Mouse (Mus musculus) neural tube, embryonic 14.5 days (tissue): ENCODE measurements around the gene Cfap299. TPM values are rescaled to one million over a fixed set of nuclear protein-coding genes. Genes with fewer than 3 reads are reported as not detected.

Source experiments
- ATAC-seq: fragments of 200-750 bp; cut with Nextera tagmentation; 2 replicates; pipeline ENCODE4 v1.8.0; 2017; ENCODE audit warnings: low read depth, mild to moderate bottlenecking, moderate TSS enrichment, moderate library complexity
- H3K27ac ChIP-seq: fragments of 300-500 bp; sonication (generic); 2 replicates; pipeline ENCODE4 v1.5.1; 2014; ENCODE audit warnings: low read depth, mild to moderate bottlenecking, control low read depth, low read length, moderate library complexity, mixed read lengths
- H3K27me3 ChIP-seq: fragments of 300-500 bp; sonication (generic); 2 replicates; pipeline ENCODE4 v1.6.1; 2014; ENCODE audit warnings: low read length; ENCODE audit not compliant: control insufficient read depth, insufficient read depth
- H3K36me3 ChIP-seq: fragments of 300-500 bp; sonication (generic); 2 replicates; pipeline ENCODE4 v1.6.1; 2014; ENCODE audit warnings: low read length, mixed read lengths; ENCODE audit not compliant: control insufficient read depth, insufficient read depth
- H3K4me1 ChIP-seq: fragments of 300-500 bp; sonication (generic); 2 replicates; pipeline ENCODE4 v1.6.1; 2014; ENCODE audit warnings: low read length; ENCODE audit not compliant: control insufficient read depth, insufficient read depth
- H3K4me2 ChIP-seq: fragments of 300-500 bp; sonication (generic); 2 replicates; pipeline ENCODE4 v1.6.1; 2014; ENCODE audit warnings: mild to moderate bottlenecking, low read depth, low read length, control low read depth
- H3K4me3 ChIP-seq: fragments of 300-500 bp; sonication (generic); 2 replicates; pipeline ENCODE4 v1.5.1; 2014; ENCODE audit warnings: low read depth, low read length, control low read depth, mixed read lengths
- H3K9ac ChIP-seq: fragments of 300-500 bp; sonication (generic); replicated peaks from 2 replicates; pipeline ENCODE4 v1.6.1; 2014; ENCODE audit warnings: low read depth, mild to moderate bottlenecking, control low read depth, low read length, mixed read lengths
- H3K9me3 ChIP-seq: fragments of 300-500 bp; sonication (generic); 2 replicates; pipeline ENCODE4 v1.6.1; 2016; ENCODE audit warnings: low read length; ENCODE audit not compliant: control insufficient read depth
- WGBS: fragments of 180-500 bp; shearing (Covaris S2); extraction: QIAGEN DNeasy Blood & Tissue Kit; methylation state at CpG from one replicate; pipeline ENCODE4 v1.1.7; 2014; 5-methylcytosine and 5-hydroxymethylcytosine counted together
- polyA plus RNA-seq: library from polyadenylated mRNA; unstranded; fragments of >200 nt; fragmentation: Nextera tagmentation; extraction: Ambion mirVana; gene quantifications from 2 replicates; pipeline ENCODE4 v1.2.1, GENCODE M21; 2014

Gene Cfap299
- polyA plus RNA-seq, 1 experiment from 2014 or later: 1.8 TPM

GRCm38 (mm10) chr5:98788568-98788967, 459.5 kb downstream of the Cfap299 start:
- Histone ChIP-seq H3K36me3 (no peaks in the 10 kb centered on the region), H3K4me3 (no peak overlapping the region), H3K4me1 (no peaks in the 10 kb centered on the region), H3K9ac (no peak overlapping the region), H3K4me2 (no peak overlapping the region), H3K27ac (no peak overlapping the region), H3K27me3 (no peaks in the 10 kb centered on the region), H3K9me3 (no peaks in the 10 kb centered on the region)
- no peak for ATAC-seq
- 90% methylated on average over 7 of the region's 7 CpGs for WGBS

- 60% methylated on average over 7 of the region's 7 CpGs for WGBS
- ATAC-seq: no peak
- H3K27ac ChIP-seq: no peak overlapping the region
- H3K4me1 ChIP-seq: no peaks in the 10 kb centered on the region
- H3K4me2 ChIP-seq: no peak overlapping the region
- no peaks in the 10 kb centered on the region for H3K27me3 ChIP-seq
- H3K9ac ChIP-seq: no peak overlapping the region
- no peak overlapping the region for H3K4me3 ChIP-seq
- no peaks in the 10 kb centered on the region for H3K9me3 ChIP-seq
- H3K36me3 ChIP-seq: no peaks in the 10 kb centered on the region
These were observed 461.9 kb downstream of the Cfap299 start for GRCm38 (mm10) chr5:98790894-98791607.

DNA sequence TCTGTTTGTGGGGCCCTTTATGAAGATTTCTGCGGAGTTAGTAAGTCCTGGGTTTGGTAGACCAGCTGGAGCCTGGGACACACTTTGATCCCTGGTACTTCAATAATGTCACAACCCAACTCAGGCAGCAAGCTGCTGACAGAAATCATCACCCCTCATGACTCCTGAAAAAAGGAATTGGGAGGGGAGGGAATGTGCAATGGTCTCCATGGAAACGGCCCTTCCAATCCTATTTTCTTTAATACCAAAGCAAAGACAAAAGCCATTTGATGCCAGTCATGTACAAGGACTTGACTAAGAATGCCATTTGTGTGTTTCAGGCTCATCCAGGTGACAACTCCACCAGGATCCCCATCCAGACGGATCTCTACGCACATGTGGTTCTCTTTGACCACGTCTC, 472.4 kb downstream of the Cfap299 start:
- no peaks in the 10 kb centered on the region for H3K4me1 ChIP-seq
- no peak overlapping the region for H3K9ac ChIP-seq
- no peaks in the 10 kb centered on the region for H3K9me3 ChIP-seq
- 64% methylated on average over 5 of the region's 5 CpGs for WGBS
- H3K27me3 ChIP-seq: no peaks in the 10 kb centered on the region
- no peak overlapping the region for H3K4me3 ChIP-seq
- H3K27ac ChIP-seq: no peak overlapping the region
- H3K4me2 ChIP-seq: no peak overlapping the region
- ATAC-seq: no peak
- no peaks in the 10 kb centered on the region for H3K36me3 ChIP-seq

GRCm38 (mm10) chr5:98804761-98805160, 475.7 kb downstream of the Cfap299 start:
- Histone ChIP-seq H3K9me3 (no peaks in the 10 kb centered on the region), H3K9ac (no peak overlapping the region), H3K4me1 (no peaks in the 10 kb centered on the region), H3K36me3 (no peaks in the 10 kb centered on the region), H3K4me3 (no peak overlapping the region), H3K4me2 (no peak overlapping the region), H3K27me3 (no peaks in the 10 kb centered on the region), H3K27ac (no peak overlapping the region)
- no peak for ATAC-seq
- 88% methylated on average over 6 of the region's 6 CpGs for WGBS

DNA sequence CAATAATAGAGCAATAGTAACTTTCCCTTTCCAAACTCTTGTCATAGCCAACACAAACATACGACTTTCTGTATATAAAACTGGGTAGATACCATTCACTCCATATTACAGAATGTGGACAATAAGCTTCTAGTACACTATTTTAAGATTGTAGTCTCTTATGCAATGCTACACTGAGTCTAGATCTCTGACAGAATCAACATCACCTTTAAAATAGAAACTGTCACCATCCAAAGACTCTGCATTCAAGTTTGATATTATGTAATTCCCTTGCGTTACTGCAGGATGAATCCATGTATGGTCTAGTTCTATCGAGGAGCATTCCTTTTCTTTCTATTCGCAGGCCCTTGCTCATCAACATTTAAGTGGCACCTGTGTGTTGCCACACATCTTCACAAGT, 477.4 kb downstream of the Cfap299 start:
- Histone ChIP-seq H3K9ac (no peak overlapping the region), H3K9me3 (no peaks in the 10 kb centered on the region), H3K27ac (no peak overlapping the region), H3K4me2 (no peak overlapping the region), H3K27me3 (no peaks in the 10 kb centered on the region), H3K36me3 (no peaks in the 10 kb centered on the region), H3K4me1 (no peaks in the 10 kb centered on the region), H3K4me3 (no peak overlapping the region)
- WGBS: 97% methylated on average over 4 of the region's 4 CpGs
- no peak for ATAC-seq

- no peaks in the 10 kb centered on the region for H3K27me3 ChIP-seq
- no peaks in the 10 kb centered on the region for H3K36me3 ChIP-seq
- ATAC-seq: no peak
- no peak overlapping the region for H3K4me3 ChIP-seq
- no peak overlapping the region for H3K27ac ChIP-seq
- H3K9ac ChIP-seq: no peak overlapping the region
- H3K9me3 ChIP-seq: no peaks in the 10 kb centered on the region
- WGBS: 86% methylated on average over 7 of the region's 7 CpGs
- no peaks in the 10 kb centered on the region for H3K4me1 ChIP-seq
- H3K4me2 ChIP-seq: no peak overlapping the region
These were observed 477.9 kb downstream of the Cfap299 start for GRCm38 (mm10) chr5:98807022-98807421.

- no peaks in the 10 kb centered on the region for H3K36me3 ChIP-seq
- no peak overlapping the region for H3K4me2 ChIP-seq
- 23% methylated on average over 9 of the region's 9 CpGs for WGBS
- no peak for ATAC-seq
- no peak overlapping the region for H3K27ac ChIP-seq
- no peaks in the 10 kb centered on the region for H3K9me3 ChIP-seq
- no peaks in the 10 kb centered on the region for H3K27me3 ChIP-seq
- H3K4me1 ChIP-seq: no peaks in the 10 kb centered on the region
- H3K9ac ChIP-seq: no peak overlapping the region
- no peak overlapping the region for H3K4me3 ChIP-seq
These were observed 478.8 kb downstream of the Cfap299 start for GRCm38 (mm10) chr5:98807953-98808352.

GRCm38 (mm10) chr5:98812380-98812779, 483.3 kb downstream of the Cfap299 start:
- WGBS: 90% methylated on average over 1 of the region's 1 CpGs
- no peaks in the 10 kb centered on the region for H3K27me3 ChIP-seq

GRCm38 (mm10) chr5:98815269-98815668, 486.2 kb downstream of the Cfap299 start:
- Histone ChIP-seq H3K4me3 (no peak overlapping the region), H3K27me3 (no peaks in the 10 kb centered on the region), H3K36me3 (no peaks in the 10 kb centered on the region), H3K27ac (no peak overlapping the region), H3K9me3 (no peaks in the 10 kb centered on the region), H3K9ac (no peak overlapping the region), H3K4me1 (no peaks in the 10 kb centered on the region), H3K4me2 (no peak overlapping the region)
- no peak for ATAC-seq
- 96% methylated on average over 1 of the region's 1 CpGs for WGBS

More at GRCm38 (mm10) chr5:98812380-98812779, 483.3 kb downstream of the Cfap299 start:
- ATAC-seq: no peak
- Histone ChIP-seq H3K9ac (no peak overlapping the region), H3K4me2 (no peak overlapping the region), H3K4me3 (no peak overlapping the region), H3K36me3 (no peaks in the 10 kb centered on the region), H3K4me1 (no peaks in the 10 kb centered on the region), H3K9me3 (no peaks in the 10 kb centered on the region), H3K27ac (no peak overlapping the region)
